Mouse (Mus musculus) stomach, embryonic 15.5 days (tissue): ENCODE results near the gene Zbtb7b. TPM values are rescaled to one million over a fixed set of nuclear protein-coding genes. Genes with fewer than 3 reads are reported as not detected.
A peak's percentile ranks its signal among the peaks of the same experiment; 100 is the strongest.

Source experiments
- ATAC-seq: fragments of 200-750 bp; cut with Nextera tagmentation; 2 replicates; pipeline ENCODE4 v1.8.0; 2017; ENCODE audit warnings: low read depth, moderate number of reproducible peaks, moderate TSS enrichment; ENCODE audit not compliant: insufficient read depth, low FRiP score
- H3K27ac ChIP-seq: fragments of 300-500 bp; sonication (generic); 2 replicates; pipeline ENCODE4 v1.5.1; 2015; ENCODE audit warnings: mild to moderate bottlenecking, inconsistent platforms
- H3K27me3 ChIP-seq: fragments of 300-500 bp; sonication (generic); replicated peaks from 2 replicates; pipeline ENCODE4 v1.6.1; 2015; ENCODE audit warnings: inconsistent platforms
- H3K36me3 ChIP-seq: fragments of 300-500 bp; sonication (generic); 2 replicates; pipeline ENCODE4 v1.6.1; 2015; ENCODE audit warnings: inconsistent platforms
- H3K4me1 ChIP-seq: fragments of 300-500 bp; sonication (generic); 2 replicates; pipeline ENCODE4 v1.6.1; 2015; ENCODE audit warnings: inconsistent platforms
- H3K4me2 ChIP-seq: fragments of 300-500 bp; sonication (generic); 2 replicates; pipeline ENCODE4 v1.6.1; 2015; ENCODE audit warnings: mild to moderate bottlenecking, inconsistent platforms
- H3K4me3 ChIP-seq: fragments of 300-500 bp; sonication (generic); replicated peaks from 2 replicates; pipeline ENCODE4 v1.5.1; 2015; ENCODE audit warnings: inconsistent platforms
- H3K9ac ChIP-seq: fragments of 300-500 bp; sonication (generic); 2 replicates; pipeline ENCODE4 v1.6.1; 2015; ENCODE audit warnings: inconsistent platforms
- H3K9me3 ChIP-seq: fragments of 300-500 bp; sonication (generic); 2 replicates; pipeline ENCODE4 v1.6.1; 2016; ENCODE audit warnings: inconsistent platforms
- WGBS: fragments of 180-500 bp; shearing (Covaris S2); methylation state at CpG from one replicate; pipeline ENCODE4 v1.1.7; 2015; 5-methylcytosine and 5-hydroxymethylcytosine counted together
- polyA plus RNA-seq: library from polyadenylated mRNA; unstranded; fragments of >200 nt; fragmentation: Nextera tagmentation; extraction: Ambion mirVana; gene quantifications from 2 replicates; pipeline ENCODE4 v1.2.1, GENCODE M21; 2015

Gene Zbtb7b
- polyA plus RNA-seq, 1 experiment from 2014 or later, result 7.9 TPM

DNA sequence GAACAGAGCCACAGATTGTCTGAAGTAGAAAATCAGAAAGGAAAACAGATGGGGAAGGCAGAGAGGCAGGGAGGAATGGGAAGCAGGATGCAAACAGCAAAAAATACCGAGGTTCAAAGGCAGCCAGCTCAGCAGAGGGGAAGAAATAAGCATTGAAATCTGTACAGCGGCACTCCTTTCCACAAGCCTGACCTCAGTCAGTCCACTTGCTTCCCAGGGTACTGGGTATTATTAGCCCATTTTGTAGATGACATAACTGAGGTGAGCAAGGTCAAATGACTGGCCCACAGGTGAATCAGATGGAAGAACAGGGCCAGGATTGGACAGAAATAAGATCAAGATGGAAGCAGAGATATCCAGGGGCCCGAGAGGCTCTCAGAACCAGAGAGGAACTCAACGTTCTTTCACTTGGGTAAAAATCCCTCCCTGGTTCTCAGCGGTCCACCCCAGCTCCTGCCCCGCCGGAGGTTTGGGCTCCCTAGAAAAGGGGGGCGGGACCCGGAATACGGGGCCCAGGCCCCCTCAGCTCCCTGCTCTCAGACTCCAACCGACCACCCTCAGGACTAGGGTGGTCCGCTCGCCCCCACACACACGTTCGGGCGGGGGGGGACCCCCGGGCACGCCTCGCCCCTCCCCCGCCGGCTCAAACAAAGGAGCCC lies 57.4 kb downstream of the Zbtb7b start:
- under 1% methylated on average over 21 of the region's 21 CpGs for WGBS
- Histone ChIP-seq H3K9ac (peak overlapping the region; percentile 65), H3K36me3 (peaks cover 16% of the 10 kb centered on the region; the same call in 1 of the 2 replicates), H3K4me2 (peak overlapping the region; percentile 82), H3K4me1 (peaks cover 50% of the 10 kb centered on the region), H3K27ac (peak overlapping the region; percentile 86), H3K9me3 (no peaks in the 10 kb centered on the region), H3K27me3 (no peaks in the 10 kb centered on the region), H3K4me3 (peak overlapping the region; percentile 79)
- 0 out of 2 replicates have a peak, but pooled peaks have one; percentile 1 for ATAC-seq

DNA sequence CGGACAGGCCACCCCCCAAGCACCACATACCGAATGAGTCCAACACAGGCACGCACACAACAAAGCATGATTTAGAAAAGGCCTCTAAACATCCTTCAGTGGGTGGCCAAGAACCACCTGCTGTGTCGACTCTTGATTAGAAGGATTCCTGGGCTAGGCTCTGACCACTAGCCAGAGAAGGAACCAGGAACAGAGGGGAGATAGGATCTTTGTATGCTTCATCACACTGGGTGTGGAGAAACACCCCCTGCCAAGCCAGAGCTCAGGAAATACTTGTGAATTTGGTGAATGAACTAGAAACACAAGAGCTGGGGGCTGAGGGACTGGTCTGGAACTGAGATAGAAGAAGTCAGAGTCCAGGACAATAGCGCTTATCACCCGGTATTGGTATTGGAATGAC lies 58.0 kb downstream of the Zbtb7b start:
- Histone ChIP-seq H3K36me3 (peaks cover 16% of the 10 kb centered on the region; the same call in 1 of the 2 replicates), H3K9me3 (no peaks in the 10 kb centered on the region), H3K4me3 (peak overlapping the region; percentile 79), H3K4me1 (peaks cover 56% of the 10 kb centered on the region), H3K9ac (peak overlapping the region; percentile 65; the same call in 1 of the 2 replicates), H3K27ac (no peak overlapping the region), H3K4me2 (peak overlapping the region; percentile 82), H3K27me3 (no peaks in the 10 kb centered on the region)
- WGBS, result 16% methylated on average over 6 of the region's 6 CpGs
- ATAC-seq, result no peak

DNA sequence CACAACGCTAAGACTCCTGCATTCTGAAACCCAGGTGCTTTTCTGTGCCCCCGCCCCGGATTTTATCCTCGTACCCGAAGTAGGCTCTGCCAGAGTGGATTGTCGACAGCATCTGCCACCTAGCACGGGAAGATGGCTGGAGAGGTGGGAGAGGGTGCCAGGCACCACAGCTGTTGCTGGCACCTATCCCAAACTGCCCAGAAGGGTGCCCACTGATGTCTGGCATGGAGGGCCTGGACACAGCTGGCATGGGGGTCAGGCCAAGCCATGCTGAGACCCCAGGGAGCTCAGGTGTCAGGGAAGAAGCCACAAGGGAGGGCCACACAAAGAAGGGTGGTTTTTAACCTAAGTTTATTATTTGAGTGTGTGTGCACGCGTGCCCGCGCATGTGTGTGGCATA lies 61.5 kb downstream of the Zbtb7b start:
- H3K4me2 ChIP-seq, result no peak overlapping the region
- H3K27me3 ChIP-seq, result no peaks in the 10 kb centered on the region
- no peaks in the 10 kb centered on the region for H3K9me3 ChIP-seq
- 63% methylated on average over 11 of the region's 11 CpGs for WGBS
- H3K4me1 ChIP-seq, result peaks cover 42% of the 10 kb centered on the region
- no peak overlapping the region for H3K9ac ChIP-seq
- H3K4me3 ChIP-seq, result no peak overlapping the region
- H3K36me3 ChIP-seq, result peaks cover 16% of the 10 kb centered on the region; the same call in 1 of the 2 replicates
- H3K27ac ChIP-seq, result no peak overlapping the region
- no peak for ATAC-seq

DNA sequence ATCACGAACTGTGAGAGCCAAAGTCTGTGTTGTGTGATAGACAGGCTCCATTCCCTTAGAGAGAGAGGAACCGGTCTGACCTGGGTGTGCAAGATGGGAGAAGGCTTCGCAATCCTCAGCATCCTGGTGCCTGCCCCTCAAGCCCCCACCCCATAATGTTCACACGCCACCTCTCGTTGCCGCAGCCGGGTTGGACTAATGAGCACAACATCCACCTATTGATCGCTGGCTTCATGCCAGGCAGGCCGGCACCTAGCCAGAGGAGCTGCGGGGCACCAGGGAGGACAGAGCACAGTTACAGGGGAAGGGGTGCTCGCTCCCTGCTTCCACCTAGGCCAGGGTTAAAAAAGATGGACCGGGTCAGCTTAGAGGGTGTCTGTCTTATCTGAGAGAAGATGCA lies 62.1 kb downstream of the Zbtb7b start:
- H3K27me3 ChIP-seq, result no peaks in the 10 kb centered on the region
- H3K4me1 ChIP-seq, result peaks cover 41% of the 10 kb centered on the region
- no peaks in the 10 kb centered on the region for H3K9me3 ChIP-seq
- no peak overlapping the region for H3K27ac ChIP-seq
- ATAC-seq, result 0 out of 2 replicates have a peak, but pooled peaks have one; percentile 8
- no peak overlapping the region for H3K4me2 ChIP-seq
- no peak overlapping the region for H3K9ac ChIP-seq
- peaks cover 16% of the 10 kb centered on the region; the same call in 1 of the 2 replicates for H3K36me3 ChIP-seq
- no peak overlapping the region for H3K4me3 ChIP-seq
- 49% methylated on average over 12 of the region's 12 CpGs for WGBS

DNA sequence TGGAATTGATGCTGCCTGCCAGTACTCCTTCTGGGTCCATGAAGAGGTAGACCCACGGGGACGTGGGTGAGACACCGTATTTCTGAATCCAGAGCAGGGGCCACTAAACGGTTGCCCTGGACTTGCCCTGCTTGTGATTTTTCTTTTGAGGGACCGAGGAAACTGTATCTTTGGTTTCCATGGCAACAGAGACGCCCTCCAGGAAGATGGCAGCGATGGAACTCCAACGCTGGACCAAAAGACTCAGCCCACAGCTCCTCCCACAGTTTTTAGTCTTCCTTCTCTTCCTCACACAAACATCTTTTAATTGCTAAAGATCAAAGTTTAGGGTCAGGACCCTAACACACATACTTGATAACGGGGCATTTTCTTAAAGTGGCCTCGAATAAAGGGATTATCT lies 62.6 kb downstream of the Zbtb7b start:
- Histone ChIP-seq H3K9me3 (no peaks in the 10 kb centered on the region), H3K4me3 (no peak overlapping the region), H3K27ac (no peak overlapping the region), H3K9ac (no peak overlapping the region), H3K36me3 (peaks cover 16% of the 10 kb centered on the region; the same call in 1 of the 2 replicates), H3K4me1 (peaks cover 41% of the 10 kb centered on the region), H3K27me3 (no peaks in the 10 kb centered on the region), H3K4me2 (no peak overlapping the region)
- WGBS, result 54% methylated on average over 10 of the region's 10 CpGs
- ATAC-seq, result no peak

GRCm38 (mm10) chr3:89331561-89331960 lies 63.0 kb downstream of the Zbtb7b start:
- WGBS, result 63% methylated on average over 13 of the region's 13 CpGs
- no peak overlapping the region for H3K4me2 ChIP-seq
- no peaks in the 10 kb centered on the region for H3K27me3 ChIP-seq
- 0 out of 2 replicates have a peak, but pooled peaks have one; percentile 6 for ATAC-seq
- peak overlapping the region; percentile 28; the same call in 1 of the 2 replicates for H3K27ac ChIP-seq
- H3K36me3 ChIP-seq, result peaks cover 16% of the 10 kb centered on the region; the same call in 1 of the 2 replicates
- no peak overlapping the region for H3K4me3 ChIP-seq
- peaks cover 37% of the 10 kb centered on the region for H3K4me1 ChIP-seq
- H3K9me3 ChIP-seq, result no peaks in the 10 kb centered on the region
- H3K9ac ChIP-seq, result no peak overlapping the region

DNA sequence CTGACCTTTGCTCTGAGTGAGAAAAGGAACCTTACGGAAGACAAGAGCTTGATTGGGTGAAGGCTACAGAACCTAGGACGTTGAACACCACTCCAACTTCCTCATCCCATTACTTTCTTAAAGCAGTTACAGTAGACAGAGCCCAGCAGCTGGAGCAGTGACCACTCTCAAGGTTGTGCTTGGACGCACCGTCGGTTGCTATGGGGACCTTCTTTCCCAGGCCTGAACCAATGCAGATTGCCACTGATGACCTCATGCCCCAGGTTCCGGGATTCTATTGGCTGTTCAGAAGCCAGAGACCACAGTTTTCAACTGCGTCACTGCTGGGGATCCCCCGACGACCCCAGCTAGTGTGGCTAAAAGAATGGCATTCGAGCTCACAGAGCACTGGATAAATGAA lies 63.6 kb downstream of the Zbtb7b start:
- WGBS, result 28% methylated on average over 10 of the region's 10 CpGs
- Histone ChIP-seq H3K36me3 (peaks cover 16% of the 10 kb centered on the region; the same call in 1 of the 2 replicates), H3K4me2 (no peak overlapping the region), H3K4me1 (peaks cover 31% of the 10 kb centered on the region), H3K27ac (no peak overlapping the region; the same call in 1 of the 2 replicates), H3K9ac (no peak overlapping the region), H3K9me3 (no peaks in the 10 kb centered on the region), H3K27me3 (no peaks in the 10 kb centered on the region), H3K4me3 (no peak overlapping the region)
- no peak for ATAC-seq

- ATAC-seq, result no peak
- Histone ChIP-seq H3K4me3 (no peak overlapping the region), H3K9me3 (no peaks in the 10 kb centered on the region), H3K4me1 (peaks cover 27% of the 10 kb centered on the region), H3K27me3 (no peaks in the 10 kb centered on the region), H3K36me3 (peaks cover 16% of the 10 kb centered on the region; the same call in 1 of the 2 replicates), H3K4me2 (no peak overlapping the region), H3K9ac (no peak overlapping the region), H3K27ac (no peak overlapping the region)
- 59% methylated on average over 3 of the region's 3 CpGs for WGBS
Observed at GRCm38 (mm10) chr3:89330346-89330745, 64.2 kb downstream of the Zbtb7b start.

DNA sequence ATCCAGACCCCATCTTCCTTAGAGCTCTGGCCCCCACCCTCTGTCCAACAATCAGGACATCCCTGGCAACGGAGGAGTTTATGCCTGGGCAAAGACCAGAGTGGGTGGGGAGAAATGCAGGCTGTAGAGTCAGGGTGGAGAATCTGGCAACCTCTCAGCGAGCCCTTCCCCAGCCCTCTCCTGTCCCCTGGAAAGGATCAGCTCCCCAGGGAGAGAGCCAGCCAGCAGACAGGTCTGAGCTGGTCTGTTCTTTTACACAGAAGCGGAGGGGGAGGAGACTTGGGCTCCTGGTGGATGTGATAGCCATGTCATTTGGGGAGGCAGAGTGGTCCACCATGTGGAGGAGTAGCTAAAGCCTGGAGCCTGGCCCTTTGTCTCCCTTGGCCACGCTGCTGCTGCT lies 66.0 kb downstream of the Zbtb7b start:
- ATAC-seq, result no peak
- Histone ChIP-seq H3K36me3 (peaks cover 4% of the 10 kb centered on the region; the same call in 1 of the 2 replicates), H3K9ac (no peak overlapping the region), H3K27ac (no peak overlapping the region), H3K4me1 (peaks cover 27% of the 10 kb centered on the region), H3K9me3 (no peaks in the 10 kb centered on the region), H3K4me3 (no peak overlapping the region), H3K4me2 (no peak overlapping the region), H3K27me3 (no peaks in the 10 kb centered on the region)
- WGBS, result 14% methylated on average over 4 of the region's 4 CpGs

Other genes starting within 250 kb of the Zbtb7b start
- gene Hcn3, start 234.6 kb downstream of the Zbtb7b start, polyA plus RNA-seq, result 2.4 and 2.6 TPM in 2 replicates
- 26.3 and 26.7 TPM in 2 replicates for gene Clk2, start 230.0 kb downstream of the Zbtb7b start, polyA plus RNA-seq
- 103 and 106 TPM in 2 replicates for gene Scamp3, start 217.3 kb downstream of the Zbtb7b start, polyA plus RNA-seq
- gene Fam189b, start 211.6 kb downstream of the Zbtb7b start, polyA plus RNA-seq, result 21.1 and 22.1 TPM in 2 replicates
- gene Gba, start 191.8 kb downstream of the Zbtb7b start, polyA plus RNA-seq, result 40.1 and 41.2 TPM in 2 replicates
- gene Thbs3, start 179.6 kb downstream of the Zbtb7b start, polyA plus RNA-seq, result 29.0 and 29.2 TPM in 2 replicates
- gene Mtx1, start 167.7 kb downstream of the Zbtb7b start, polyA plus RNA-seq, result 197 and 199 TPM in 2 replicates
- gene Muc1, start 165.7 kb downstream of the Zbtb7b start, polyA plus RNA-seq, result 64.2 and 89.1 TPM in 2 replicates
- gene Krtcap2, start 148.8 kb downstream of the Zbtb7b start, polyA plus RNA-seq, result 374 and 406 TPM in 2 replicates
- 4.6 and 5.9 TPM in 2 replicates for gene Trim46, start 148.5 kb downstream of the Zbtb7b start, polyA plus RNA-seq
- 129 and 132 TPM in 2 replicates for gene Dpm3, start 135.4 kb downstream of the Zbtb7b start, polyA plus RNA-seq
- gene Slc50a1, start 124.2 kb downstream of the Zbtb7b start, polyA plus RNA-seq, result 74.4 and 75.3 TPM in 2 replicates
- 41.4 and 46.1 TPM in 2 replicates for gene Efna1, start 113.6 kb downstream of the Zbtb7b start, polyA plus RNA-seq
- 9.5 and 9.6 TPM in 2 replicates for gene Efna3, start 71.8 kb downstream of the Zbtb7b start, polyA plus RNA-seq
- gene Efna4, start 56.7 kb downstream of the Zbtb7b start, polyA plus RNA-seq, result 17.9 and 19.4 TPM in 2 replicates
- gene Adam15, start 44.8 kb downstream of the Zbtb7b start, polyA plus RNA-seq, result 44.7 and 53.2 TPM in 2 replicates
- gene Dcst2, start 32.8 kb downstream of the Zbtb7b start, polyA plus RNA-seq, result 0.30 and 0.67 TPM in 2 replicates
- 0.30 and 0.52 TPM in 2 replicates for gene Dcst1, start 29.5 kb downstream of the Zbtb7b start, polyA plus RNA-seq
- gene Lenep, start 8.0 kb upstream of the Zbtb7b start, polyA plus RNA-seq, result not detected in 2 replicates
- 23.6 and 29.4 TPM in 2 replicates for gene Flad1, start 17.1 kb upstream of the Zbtb7b start, polyA plus RNA-seq
- 409 and 450 TPM in 2 replicates for gene Cks1b, start 23.6 kb upstream of the Zbtb7b start, polyA plus RNA-seq
- 84.6 and 103 TPM in 2 replicates for gene Shc1, start 23.7 kb upstream of the Zbtb7b start, polyA plus RNA-seq
- gene Pygo2, start 35.4 kb upstream of the Zbtb7b start, polyA plus RNA-seq, result 35.1 and 37.1 TPM in 2 replicates
- 39.9 and 40.1 TPM in 2 replicates for gene Pbxip1, start 41.9 kb upstream of the Zbtb7b start, polyA plus RNA-seq
- gene Pmvk, start 59.8 kb upstream of the Zbtb7b start, polyA plus RNA-seq, result 55.3 and 60.1 TPM in 2 replicates
- 4.5 and 5.4 TPM in 2 replicates for gene Kcnn3, start 125.4 kb upstream of the Zbtb7b start, polyA plus RNA-seq